Mouse (Mus musculus) MEL (cell line): ENCODE results near the gene Tbc1d20. TPM values are rescaled to one million over a fixed set of nuclear protein-coding genes. Genes with fewer than 3 reads are reported as not detected.

ENCODE experiments used
- DNase-seq: peaks from one replicate; pipeline ENCODE4 v3.0.0; 2011; ENCODE audit warnings: low read depth, low spot score
- H3K27ac ChIP-seq: 2 replicates; pipeline ENCODE4 v1.5.1; 2012; ENCODE audit warnings: low read depth, mild to moderate bottlenecking, control low read depth, low read length, moderate library complexity; ENCODE audit not compliant: control insufficient read depth
- H3K27me3 ChIP-seq, 2 experiments: fragments of 150-350 bp in 1 of 2; sonication (generic) in 1 of 2; 2 replicates each; pipeline ENCODE4 v1.6.1; 2012; ENCODE audit warnings: low read length in 2 of 2, mild to moderate bottlenecking in 2 of 2, improper control_type of control experiment in 1 of 2, moderate library complexity in 1 of 2; ENCODE audit not compliant: insufficient read depth in 2 of 2, control insufficient read depth in 1 of 2
- H3K36me3 ChIP-seq, 2 experiments: 2 replicates each; pipeline ENCODE4 v1.6.1; 2012 to 2014; ENCODE audit warnings: low read length in 2 of 2, improper control_type of control experiment in 1 of 2, inconsistent platforms in 1 of 2, mild to moderate bottlenecking in 1 of 2; ENCODE audit not compliant: insufficient read depth in 2 of 2, control insufficient read depth in 1 of 2
- H3K4me1 ChIP-seq, 2 experiments: fragments of 150-350 bp in 1 of 2; sonication (generic) in 1 of 2; 2 replicates each; pipeline ENCODE4 v1.6.1; 2012; ENCODE audit warnings: low read length in 2 of 2, improper control_type of control experiment in 1 of 2, mild to moderate bottlenecking in 1 of 2; ENCODE audit not compliant: insufficient read depth in 2 of 2, control insufficient read depth in 1 of 2
- H3K4me3 ChIP-seq, 2 experiments: fragments of 150-350 bp in 1 of 2; sonication (generic) in 1 of 2; 2 replicates each; pipeline ENCODE4 v1.5.1; 2012; ENCODE audit warnings: low read depth in 2 of 2, low read length in 2 of 2, mild to moderate bottlenecking in 2 of 2, moderate library complexity in 2 of 2, control low read depth in 1 of 2, improper control_type of control experiment in 1 of 2; ENCODE audit not compliant: control insufficient read depth in 1 of 2, insufficient read depth in 1 of 2
- H3K79me2 ChIP-seq: 2 replicates; pipeline ENCODE4 v1.6.1; 2012; ENCODE audit warnings: mild to moderate bottlenecking, low read length, moderate library complexity; ENCODE audit not compliant: control insufficient read depth, poor library complexity, insufficient read depth
- H3K9ac ChIP-seq: 2 replicates; pipeline ENCODE4 v1.6.1; 2012; ENCODE audit warnings: low read depth, mild to moderate bottlenecking, control low read depth, low read length, moderate library complexity; ENCODE audit not compliant: control insufficient read depth, poor library complexity, severe bottlenecking
- H3K9me3 ChIP-seq: fragments of 150-350 bp; sonication (generic); replicated peaks from 2 replicates; pipeline ENCODE4 v1.6.1; 2012; ENCODE audit warnings: mild to moderate bottlenecking, low read length, improper control_type of control experiment, moderate library complexity; ENCODE audit not compliant: insufficient read depth
- BHLHE40 ChIP-seq: IDR thresholded peaks from 2 replicates; pipeline ENCODE4 v1.6.1; 2012; ENCODE audit warnings: low read depth, mild to moderate bottlenecking, inconsistent platforms, low read length, improper control_type of control experiment, borderline replicate concordance
- CHD1 ChIP-seq: IDR thresholded peaks from 2 replicates; pipeline ENCODE4 v1.6.1; 2012; ENCODE audit warnings: low read depth, mild to moderate bottlenecking, inconsistent platforms, low read length, improper control_type of control experiment
- E2F4 ChIP-seq: IDR thresholded peaks from 2 replicates; pipeline ENCODE4 v1.6.1; 2011; ENCODE audit warnings: low read depth, low read length, improper control_type of control experiment, borderline replicate concordance
- ELF1 ChIP-seq: IDR thresholded peaks from 2 replicates; pipeline ENCODE4 v1.6.1; 2014; ENCODE audit warnings: low read depth, mild to moderate bottlenecking, inconsistent platforms, low read length, improper control_type of control experiment, moderate library complexity
- ETS1 ChIP-seq: IDR thresholded peaks from 2 replicates; pipeline ENCODE4 v1.6.1; 2012; ENCODE audit warnings: low read depth, mild to moderate bottlenecking, inconsistent platforms, low read length, improper control_type of control experiment, moderate library complexity
- HCFC1 ChIP-seq: IDR thresholded peaks from 2 replicates; pipeline ENCODE4 v1.6.1; 2012; ENCODE audit warnings: low read depth, mild to moderate bottlenecking, inconsistent platforms, low read length, improper control_type of control experiment, moderate library complexity
- KAT2A ChIP-seq: conservative IDR thresholded peaks from 2 replicates; pipeline ENCODE4 v1.6.1; 2012; ENCODE audit warnings: low read depth, low read length, improper control_type of control experiment, inconsistent platforms
- MAX ChIP-seq: IDR thresholded peaks from 2 replicates; pipeline ENCODE4 v1.6.1; 2011; ENCODE audit warnings: low read length, improper control_type of control experiment
- MAZ ChIP-seq: IDR thresholded peaks from 2 replicates; pipeline ENCODE4 v1.6.1; 2012; ENCODE audit warnings: low read depth, mild to moderate bottlenecking, inconsistent platforms, low read length, improper control_type of control experiment
- MXI1 ChIP-seq: IDR thresholded peaks from 2 replicates; pipeline ENCODE4 v1.6.1; 2011; ENCODE audit warnings: mild to moderate bottlenecking, low read depth, low read length, improper control_type of control experiment
- MYC ChIP-seq: IDR thresholded peaks from 2 replicates; pipeline ENCODE4 v1.6.1; 2011; ENCODE audit warnings: low read depth, mild to moderate bottlenecking, low read length, improper control_type of control experiment, moderate library complexity
- NELFE ChIP-seq: IDR thresholded peaks from 2 replicates; pipeline ENCODE4 v1.6.1; 2011; ENCODE audit warnings: low read depth, low read length, improper control_type of control experiment
- NRF1 ChIP-seq: IDR thresholded peaks from 2 replicates; pipeline ENCODE4 v1.6.1; 2014; ENCODE audit warnings: low read depth, mild to moderate bottlenecking, inconsistent platforms, low read length, improper control_type of control experiment, moderate library complexity; ENCODE audit not compliant: poor library complexity, insufficient read depth, severe bottlenecking
- POLR2A ChIP-seq, 2 experiments: IDR thresholded peaks; 2 replicates each; pipeline ENCODE4 v1.6.1; 2011 to 2012; ENCODE audit warnings: low read length in 2 of 2, mild to moderate bottlenecking in 2 of 2, control low read depth in 1 of 2, improper control_type of control experiment in 1 of 2, low read depth in 1 of 2, moderate library complexity in 1 of 2; ENCODE audit not compliant: control insufficient read depth in 1 of 2, insufficient read depth in 1 of 2, poor library complexity in 1 of 2
- POLR2AphosphoS2 ChIP-seq: IDR thresholded peaks from 2 replicates; pipeline ENCODE4 v1.6.1; 2011; ENCODE audit warnings: low read length, improper control_type of control experiment
- SIN3A ChIP-seq: IDR thresholded peaks from 2 replicates; pipeline ENCODE4 v1.6.1; 2012; ENCODE audit warnings: low read length, improper control_type of control experiment, inconsistent platforms
- TAL1 ChIP-seq: IDR thresholded peaks from 2 replicates; pipeline ENCODE4 v1.6.1; 2012; ENCODE audit warnings: mild to moderate bottlenecking, inconsistent platforms, low read length, moderate library complexity, mixed read lengths
- TBP ChIP-seq: IDR thresholded peaks from 2 replicates; pipeline ENCODE4 v1.8.0; 2011; ENCODE audit warnings: low read depth, low read length, improper control_type of control experiment
- TCF12 ChIP-seq: IDR thresholded peaks from 2 replicates; pipeline ENCODE4 v1.6.1; 2014; ENCODE audit warnings: low read depth, mild to moderate bottlenecking, inconsistent platforms, low read length, improper control_type of control experiment, moderate library complexity
- USF1 ChIP-seq: IDR thresholded peaks from 2 replicates; pipeline ENCODE4 v1.6.1; 2014; ENCODE audit warnings: low read depth, mild to moderate bottlenecking, inconsistent platforms, low read length, improper control_type of control experiment, moderate library complexity
- USF2 ChIP-seq, 2 experiments: IDR thresholded peaks; 2 replicates each; pipeline ENCODE4 v1.6.1; 2011 to 2012; ENCODE audit warnings: improper control_type of control experiment in 2 of 2, low read length in 2 of 2, borderline replicate concordance in 1 of 2, inconsistent platforms in 1 of 2, low read depth in 1 of 2, mild to moderate bottlenecking in 1 of 2; ENCODE audit not compliant: insufficient read depth in 1 of 2
- ZKSCAN1 ChIP-seq: IDR thresholded peaks from 2 replicates; pipeline ENCODE4 v1.6.1; 2012; ENCODE audit warnings: low read depth, mild to moderate bottlenecking, inconsistent platforms, low read length, improper control_type of control experiment, moderate library complexity
- ZMIZ1 ChIP-seq: IDR thresholded peaks from 2 replicates; pipeline ENCODE4 v1.6.1; 2012; ENCODE audit warnings: low read depth, mild to moderate bottlenecking, inconsistent platforms, low read length, improper control_type of control experiment, moderate library complexity
- polyA plus RNA-seq, 2 experiments: library from polyadenylated mRNA; stranded (reverse) in 1 of 2; unstranded in 1 of 2; fragments of >175 nt in 1 of 2; fragments of >200 nt in 1 of 2; gene quantifications; 2 replicates each; pipeline versions ENCODE4 v1.2.1 to v1.2.4; 2012; ENCODE audit warnings: low replicate concordance in 2 of 2, low read depth in 1 of 2; ENCODE audit not compliant: insufficient read length in 2 of 2, insufficient read depth in 1 of 2, missing spikeins in 1 of 2
- total RNA-seq: library from RNA; depleted of rRNA; stranded (reverse); fragments of 300-350 nt; gene quantifications from 2 replicates; pipeline ENCODE4 v1.2.3, GENCODE M21; 2012; rRNA removed

Gene Tbc1d20
- total RNA-seq = 19.2 and 19.6 TPM in 2 replicates
- 10 to 100 TPM in 1 of 2 experiments, not detected in 1; 31.4 TPM for polyA plus RNA-seq

- peaks cover 0 to 15% of the 10 kb centered on the region in 2 experiments; a peak in 1 of 4 replicates for H3K4me1 ChIP-seq
- no peaks in the 10 kb centered on the region for H3K27me3 ChIP-seq
- H3K4me3 ChIP-seq = peak within 1 kb of the TSS; percentile 91 to 98
- H3K9me3 ChIP-seq = no peaks in the 10 kb centered on the region
- peak within 1 kb of the TSS; percentile 92 for H3K9ac ChIP-seq
- peaks cover 38% of the 10 kb centered on the region for H3K79me2 ChIP-seq
- TF ChIP-seq TBP = 0 out of 2 replicates have a peak, but pooled peaks have one; percentile 33
- TF ChIP-seq ZMIZ1 = peak; percentile 95
- peak; percentile 96 to 97 for TF ChIP-seq POLR2A (IDR thresholded peaks at IDR 0.05; ENCODE audit: control insufficient read depth in 1 of 2, insufficient read depth in 1 of 2, low read depth in 1 of 2, low read length in 2 of 2, poor library complexity in 1 of 2)
- TF ChIP-seq SIN3A = 0 out of 2 replicates have a peak, but pooled peaks have one; percentile 55
- TF ChIP-seq MYC = 0 out of 2 replicates have a peak, but pooled peaks have one; percentile 12
- peak; percentile 97 for TF ChIP-seq NELFE
- peak; percentile 88 for TF ChIP-seq NRF1
- peak; percentile 61 for TF ChIP-seq TCF12
- peak; percentile 85 for TF ChIP-seq MXI1
- TF ChIP-seq USF2 (IDR thresholded peaks at IDR 0.05; ENCODE audit: borderline replicate concordance in 1 of 2, insufficient read depth in 1 of 2, low read depth in 1 of 2, low read length in 2 of 2) = peak; percentile 35 to 88; a peak in 2 of 4 replicates
- no peak for TF ChIP-seq E2F4
- TF ChIP-seq POLR2AphosphoS2 = peak; percentile 89
- TF ChIP-seq BHLHE40 = peak; percentile 91
- peak; percentile 90 for TF ChIP-seq MAX
- TF ChIP-seq TAL1 = no peak
- no peak for TF ChIP-seq CHD1
- TF ChIP-seq HCFC1 = peak; percentile 72
- no peak for TF ChIP-seq ZKSCAN1
- TF ChIP-seq KAT2A = no peak; the same call in 1 of the 2 replicates
- TF ChIP-seq ELF1 = peak; percentile 13; the same call in 1 of the 2 replicates
- TF ChIP-seq MAZ = no peak
- TF ChIP-seq ETS1 = no peak
- peak; percentile 99 for TF ChIP-seq USF1
- peak within 1 kb of the TSS; percentile 17 for H3K27ac ChIP-seq
- DNase-seq = peak; percentile 95
- H3K36me3 ChIP-seq = peaks cover 0 to 11% of the 10 kb centered on the region in 2 experiments; a peak in 2 of 4 replicates
Measured at GRCm38 (mm10) chr2:152293727-152294475, at the start of gene Tbc1d20. Gene Tbc1d20, plus strand, starts transcription at chr2:152293828.
